Mouse (Mus musculus): ENCODE results near the gene Cables2.

Gene Cables2

GRCm38 (mm10) chr2:180227262-180228059, 45.8 kb downstream of the Cables2 start:
- peak; percentile 67 for DNase-seq (ENCODE audit: low read depth, low spot score)

GRCm38 (mm10) chr2:180225762-180226378, 47.4 kb downstream of the Cables2 start, which contains the start of gene Lama5:
TSS of gene Lama5 (minus strand) at chr2:180225859.
- no peak for DNase-seq (ENCODE audit: low read depth, low spot score)

- DNase-seq (ENCODE audit: low read depth, low spot score): no peak
Measured at GRCm38 (mm10) chr2:180225044-180225761, 48.1 kb downstream of the Cables2 start.

- no peak for DNase-seq (ENCODE audit: low read depth, low spot score)
Measured at GRCm38 (mm10) chr2:180224647-180225043, 48.7 kb downstream of the Cables2 start.

- DNase-seq (ENCODE audit: low read depth, low spot score): no peak
Measured at GRCm38 (mm10) chr2:180222250-180222649, 51.0 kb downstream of the Cables2 start.

- DNase-seq (ENCODE audit: low read depth, low spot score): no peak
Measured at GRCm38 (mm10) chr2:180221051-180221450, 52.2 kb downstream of the Cables2 start.

GRCm38 (mm10) chr2:180220165-180220564, 53.1 kb downstream of the Cables2 start:
- no peak for DNase-seq (ENCODE audit: low read depth, low spot score)

- DNase-seq (ENCODE audit: low read depth, low spot score): no peak
Measured at GRCm38 (mm10) chr2:180219145-180219943, 54.0 kb downstream of the Cables2 start.

GRCm38 (mm10) chr2:180218677-180219076, 54.6 kb downstream of the Cables2 start:
- peak; percentile 52 for DNase-seq (ENCODE audit: low read depth, low spot score)

- DNase-seq (ENCODE audit: low read depth, low spot score): no peak
Measured at GRCm38 (mm10) chr2:180218241-180218640, 55.1 kb downstream of the Cables2 start.

GRCm38 (mm10) chr2:180217587-180217986, 55.7 kb downstream of the Cables2 start:
- DNase-seq (ENCODE audit: low read depth, low spot score): peak; percentile 96

- no peak for DNase-seq (ENCODE audit: low read depth, low spot score)
Measured at GRCm38 (mm10) chr2:180216921-180217320, 56.4 kb downstream of the Cables2 start.

GRCm38 (mm10) chr2:180215951-180216350, 57.3 kb downstream of the Cables2 start:
- no peak for DNase-seq (ENCODE audit: low read depth, low spot score)

- DNase-seq (ENCODE audit: low read depth, low spot score): no peak
Measured at GRCm38 (mm10) chr2:180215011-180215461, 58.3 kb downstream of the Cables2 start.

- no peak for DNase-seq (ENCODE audit: low read depth, low spot score)
Measured at GRCm38 (mm10) chr2:180214352-180214978, 58.8 kb downstream of the Cables2 start.

GRCm38 (mm10) chr2:180212255-180212654, 61.0 kb downstream of the Cables2 start:
- DNase-seq (ENCODE audit: low read depth, low spot score): no peak

- no peak for DNase-seq (ENCODE audit: low read depth, low spot score)
Measured at GRCm38 (mm10) chr2:180208976-180209375, 64.3 kb downstream of the Cables2 start.

Measured in skeletal muscle tissue, adult 2 months (tissue).